Mouse (Mus musculus) olfactory bulb, adult 2 months (tissue): ENCODE data around the gene Ptpn3. TPM values are rescaled to one million over a fixed set of nuclear protein-coding genes. Genes with fewer than 3 reads are reported as not detected.

Source experiments
- H3K27ac ChIP-seq: fragments of 200-500 bp; 2 replicates; pipeline ENCODE4 v1.5.1; 2012; ENCODE audit warnings: low read depth, low read length; ENCODE audit not compliant: insufficient read depth
- H3K4me1 ChIP-seq: fragments of 200-500 bp; 2 replicates; pipeline ENCODE4 v1.6.1; 2012; ENCODE audit warnings: low read length; ENCODE audit not compliant: control insufficient read depth, insufficient read depth
- H3K4me3 ChIP-seq: fragments of 200-500 bp; 2 replicates; pipeline ENCODE4 v1.5.1; 2012; ENCODE audit warnings: mild to moderate bottlenecking, low read depth, low read length, moderate library complexity; ENCODE audit not compliant: insufficient read depth
- CTCF ChIP-seq: fragments of 200-500 bp; IDR thresholded peaks from 2 replicates; pipeline ENCODE4 v1.5.1; 2012; ENCODE audit warnings: low read depth, mild to moderate bottlenecking, low read length, moderate library complexity; ENCODE audit not compliant: insufficient read depth
- POLR2A ChIP-seq: fragments of 200-500 bp; IDR thresholded peaks from 2 replicates; pipeline ENCODE4 v1.6.1; 2012; ENCODE audit warnings: mild to moderate bottlenecking, low read depth, low read length, moderate library complexity; ENCODE audit not compliant: insufficient read depth
- WGBS: fragments of 180-500 bp; shearing (Covaris S2); methylation state at CpG from one replicate; pipeline ENCODE4 v1.1.7; 2018; 5-methylcytosine and 5-hydroxymethylcytosine counted together
- polyA plus RNA-seq: library from polyadenylated mRNA; stranded (reverse); fragments of >200 nt; gene quantifications from 2 replicates; pipeline ENCODE4 v1.2.4, GENCODE M21; 2012; ENCODE audit warnings: low replicate concordance; ENCODE audit not compliant: missing spikeins, insufficient read depth, insufficient read length

Gene Ptpn3
- polyA plus RNA-seq, 1 experiment = not detected

DNA sequence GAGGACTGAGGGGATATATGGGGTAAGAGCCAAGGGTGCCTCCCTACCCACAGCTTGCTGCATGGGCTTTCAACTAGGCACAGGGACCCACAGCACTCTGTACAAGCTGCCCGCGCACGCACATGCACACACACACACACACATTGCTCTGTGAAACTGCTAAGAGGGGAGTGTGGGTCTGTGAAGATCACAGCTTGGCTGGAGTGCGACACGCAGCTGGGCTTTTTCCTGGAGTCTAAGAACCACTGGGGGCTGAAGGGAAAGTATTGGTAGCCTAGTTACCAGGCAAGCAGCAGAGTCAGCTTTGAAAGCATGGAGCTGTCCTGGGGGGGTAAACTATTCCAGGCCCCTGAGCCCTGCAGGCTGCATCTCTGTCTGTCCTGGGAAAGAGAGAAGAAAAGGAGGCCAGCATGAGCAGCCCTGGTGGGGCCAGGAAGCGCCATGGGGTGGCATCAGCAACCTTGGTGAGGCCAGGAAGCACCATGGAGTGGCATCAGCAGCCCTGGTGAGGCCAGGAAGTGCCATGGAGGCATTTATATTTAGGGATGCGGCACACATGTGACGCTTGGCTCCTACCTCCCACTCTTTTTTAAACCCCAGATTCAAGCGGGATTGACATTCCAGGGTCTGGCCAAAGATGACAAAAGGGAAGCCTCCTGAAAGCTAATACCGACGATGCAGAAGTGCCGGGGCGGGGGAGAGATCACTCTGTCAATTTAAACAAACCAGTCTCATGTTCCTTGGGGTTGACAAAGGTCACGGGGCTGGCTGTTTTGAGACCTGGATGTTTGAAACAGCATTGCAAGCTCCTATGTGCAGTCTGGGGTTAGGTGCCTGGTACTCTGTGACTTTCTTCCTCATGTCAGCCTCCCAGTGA lies 43.2 kb downstream of the Ptpn3 start:
- Histone ChIP-seq H3K4me1 (peaks cover 9% of the 10 kb centered on the region), H3K4me3 (no peak overlapping the region), H3K27ac (no peak overlapping the region)
- TF ChIP-seq POLR2A = no peak
- TF ChIP-seq CTCF = no peak
- 55% methylated on average over 14 of the region's 14 CpGs for WGBS

DNA sequence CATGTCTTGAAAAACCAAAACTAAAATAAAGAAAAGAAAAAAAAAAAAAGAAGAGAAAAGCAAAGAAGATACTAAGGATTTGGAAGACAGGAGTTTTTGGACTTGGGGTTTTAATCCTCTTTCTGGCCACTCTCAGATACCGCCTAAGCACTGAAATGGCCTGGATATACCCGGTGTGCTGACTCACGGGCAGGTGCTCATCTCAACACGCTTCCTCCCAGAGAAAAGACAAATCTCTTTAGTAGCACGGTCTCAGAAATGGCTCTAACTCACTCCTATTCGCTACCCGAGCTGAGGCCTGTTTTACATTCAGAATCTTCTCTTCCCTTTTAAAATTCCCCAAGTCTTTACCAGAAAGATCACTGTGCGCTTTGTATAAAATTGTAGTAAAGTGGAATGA lies 44.2 kb downstream of the Ptpn3 start:
- Histone ChIP-seq H3K4me3 (no peak overlapping the region), H3K27ac (no peak overlapping the region), H3K4me1 (peaks cover 9% of the 10 kb centered on the region)
- TF ChIP-seq POLR2A (no peak), CTCF (no peak)
- WGBS = 89% methylated on average over 8 of the region's 8 CpGs

DNA sequence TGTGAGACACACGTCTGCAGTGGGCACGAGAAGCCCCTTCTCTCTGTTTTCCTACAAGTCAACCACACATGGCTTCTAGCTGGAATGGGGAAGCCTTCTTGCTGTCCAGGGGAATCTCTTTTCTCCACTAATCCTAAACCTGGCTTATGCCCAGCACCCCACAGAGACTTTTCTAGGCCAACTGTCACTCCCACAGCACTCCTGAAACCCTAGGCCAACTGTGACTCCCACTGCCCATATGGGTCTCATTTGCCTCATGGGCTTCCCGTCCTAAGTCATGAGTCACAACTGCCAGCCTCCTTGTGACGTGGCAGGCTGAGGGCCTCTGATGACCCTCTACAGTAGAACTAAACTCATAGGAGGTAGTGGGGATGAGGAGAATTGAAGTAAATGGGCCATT lies 44.9 kb downstream of the Ptpn3 start:
- H3K4me1 ChIP-seq = peaks cover 9% of the 10 kb centered on the region
- TF ChIP-seq POLR2A (no peak), CTCF (no peak)
- H3K4me3 ChIP-seq = no peak overlapping the region
- no peak overlapping the region for H3K27ac ChIP-seq
- WGBS = 91% methylated on average over 4 of the region's 4 CpGs

DNA sequence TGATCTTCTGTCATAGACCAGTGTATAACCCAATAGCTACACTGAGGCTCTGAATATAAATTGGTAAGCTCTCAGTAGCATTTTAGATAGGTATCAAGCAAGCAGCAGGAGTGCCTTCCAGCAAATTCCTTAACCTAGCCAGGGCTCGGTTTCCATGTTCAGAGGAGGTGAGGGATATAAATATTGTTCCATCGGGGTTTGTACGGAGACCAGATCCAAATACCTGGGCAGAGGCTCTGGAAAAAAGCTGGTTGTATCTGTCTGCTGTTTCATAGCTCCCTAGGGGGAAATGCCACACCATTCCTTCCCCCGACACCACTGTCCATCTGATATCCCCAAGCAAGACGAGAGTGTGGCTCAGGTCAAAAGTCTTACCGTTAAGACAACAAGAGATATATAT lies 47.2 kb downstream of the Ptpn3 start:
- TF ChIP-seq CTCF = no peak
- TF ChIP-seq POLR2A = no peak
- Histone ChIP-seq H3K4me3 (no peak overlapping the region), H3K4me1 (peaks cover 13% of the 10 kb centered on the region), H3K27ac (no peak overlapping the region)
- WGBS = 92% methylated on average over 6 of the region's 6 CpGs

DNA sequence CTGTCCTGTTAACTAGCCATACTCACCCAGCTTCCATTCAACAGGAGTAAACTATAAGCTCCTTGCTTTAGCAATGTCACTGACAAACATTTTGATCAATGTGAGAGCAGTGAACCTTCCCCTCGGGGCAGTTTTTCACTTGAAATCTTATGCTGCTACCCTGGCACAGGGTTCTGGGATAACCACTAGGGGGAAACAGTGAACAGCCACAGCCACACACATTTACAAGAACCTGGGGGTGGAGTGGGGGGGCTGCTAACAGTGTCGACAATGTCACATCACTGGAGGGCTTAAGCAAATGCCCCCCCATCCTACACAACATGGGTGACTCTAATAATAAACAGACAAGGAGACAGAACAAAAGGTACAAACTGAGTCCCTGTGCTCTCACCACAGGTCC lies 51.0 kb downstream of the Ptpn3 start:
- no peak overlapping the region for H3K27ac ChIP-seq
- 16% methylated on average over 2 of the region's 2 CpGs for WGBS
- no peak overlapping the region for H3K4me3 ChIP-seq
- peaks cover 4% of the 10 kb centered on the region; the same call in 1 of the 2 replicates for H3K4me1 ChIP-seq
- TF ChIP-seq CTCF = no peak
- TF ChIP-seq POLR2A = no peak

DNA sequence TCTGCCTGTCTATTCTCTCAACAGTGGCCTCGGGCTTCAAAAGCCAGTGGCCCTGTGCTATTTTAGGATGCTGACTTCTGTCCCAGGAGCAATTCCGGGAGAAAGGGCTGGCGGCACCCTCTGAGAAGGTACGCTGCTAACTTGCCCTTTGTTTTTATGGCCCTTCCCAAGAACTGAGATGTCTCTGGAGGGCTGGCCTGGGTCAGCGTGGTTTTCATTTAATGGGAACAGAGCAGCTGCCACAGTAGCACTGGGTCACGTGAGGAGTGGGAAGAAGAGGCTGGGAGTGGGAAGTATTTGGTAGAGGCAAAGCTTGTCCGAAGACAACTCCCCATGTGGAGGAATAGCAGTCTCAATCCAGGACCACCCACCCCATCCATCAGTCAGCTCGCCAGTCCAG lies 52.5 kb downstream of the Ptpn3 start:
- Histone ChIP-seq H3K4me3 (no peak overlapping the region), H3K4me1 (peaks cover 4% of the 10 kb centered on the region; the same call in 1 of the 2 replicates), H3K27ac (no peak overlapping the region)
- TF ChIP-seq POLR2A (no peak), CTCF (no peak)
- WGBS = 85% methylated on average over 8 of the region's 8 CpGs

DNA sequence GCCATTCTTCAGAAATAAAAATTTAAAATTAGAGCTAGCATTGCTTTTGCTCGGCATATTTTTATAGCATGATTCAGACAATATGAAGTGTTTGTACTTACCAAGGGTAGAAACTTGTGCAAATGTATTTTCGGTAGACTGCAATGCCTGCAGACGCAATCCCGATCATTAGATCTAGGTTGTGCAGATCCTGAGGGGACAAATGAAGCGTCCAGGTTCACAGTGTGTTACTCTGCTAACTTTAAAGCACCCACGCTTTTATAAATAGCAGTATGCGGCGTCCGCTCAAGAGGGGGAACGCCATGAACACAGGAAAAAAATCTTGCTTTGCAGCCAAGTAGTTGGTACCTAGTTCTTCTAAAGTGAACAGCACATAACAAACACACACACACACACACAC lies 56.8 kb downstream of the Ptpn3 start:
- 68% methylated on average over 10 of the region's 10 CpGs for whole genome bisulfite sequencing
- H3K4me1 ChIP-seq = peaks cover 3% of the 10 kb centered on the region; the same call in 1 of the 2 replicates
- no peak overlapping the region for H3K4me3 ChIP-seq
- no peak overlapping the region for H3K27ac ChIP-seq
- no peak for TF ChIP-seq CTCF
- TF ChIP-seq POLR2A = no peak

DNA sequence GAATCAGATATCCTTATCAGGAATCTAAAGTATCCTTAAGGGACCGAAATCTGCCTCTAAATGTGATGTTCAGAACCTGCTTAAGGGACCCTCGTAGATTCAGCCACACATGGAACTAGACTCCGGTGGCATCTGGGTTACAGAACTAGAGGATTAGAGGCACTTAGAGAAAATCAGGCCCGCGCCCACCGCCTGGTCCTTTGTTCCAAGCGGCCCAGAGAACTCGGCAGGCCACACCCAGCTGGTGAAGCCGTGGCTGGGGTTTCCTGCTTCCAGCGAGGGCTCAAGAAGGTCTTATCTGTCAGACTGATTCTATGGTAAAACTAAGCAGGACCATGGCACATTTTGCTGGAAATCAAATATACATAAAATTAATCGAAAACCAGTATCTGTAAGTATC lies 58.3 kb downstream of the Ptpn3 start:
- 82% methylated on average over 11 of the region's 11 CpGs for WGBS
- H3K27ac ChIP-seq = no peak overlapping the region
- H3K4me1 ChIP-seq = peaks cover 3% of the 10 kb centered on the region; the same call in 1 of the 2 replicates
- TF ChIP-seq CTCF (no peak), POLR2A (no peak)
- H3K4me3 ChIP-seq = no peak overlapping the region

DNA sequence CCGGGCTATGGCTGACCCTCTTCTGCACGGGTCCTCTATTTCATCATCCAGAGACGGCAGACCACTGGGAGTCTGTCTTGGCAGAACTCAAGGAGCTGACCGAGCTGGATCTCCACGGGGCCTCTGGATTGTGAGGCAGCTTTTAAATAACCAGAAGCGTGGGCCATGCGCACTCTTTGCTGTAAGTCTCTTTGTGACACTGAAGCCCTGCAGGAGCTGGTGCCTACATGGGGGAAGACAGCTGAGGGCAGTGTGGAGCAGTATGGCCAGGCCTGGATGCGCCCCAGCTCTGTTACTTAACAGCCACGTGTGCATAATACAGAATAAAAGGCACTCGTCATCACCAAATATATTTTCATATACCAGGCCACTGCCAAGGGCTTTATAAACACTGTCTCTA lies 60.7 kb downstream of the Ptpn3 start:
- 74% methylated on average over 10 of the region's 10 CpGs for WGBS
- H3K27ac ChIP-seq = no peak overlapping the region
- H3K4me1 ChIP-seq = peaks cover 6% of the 10 kb centered on the region; the same call in 1 of the 2 replicates
- TF ChIP-seq CTCF (no peak), POLR2A (no peak)
- H3K4me3 ChIP-seq = no peak overlapping the region
